Mouse (Mus musculus) neural tube, embryonic 10.5 days (tissue): ENCODE results near the gene Arsk.

Experiments
- DNase-seq: peaks from one replicate; pipeline ENCODE4 v3.0.0-alpha.2; 2017; ENCODE audit warnings: low spot score; ENCODE audit errors: extremely low spot score

Arsk gene

DNA sequence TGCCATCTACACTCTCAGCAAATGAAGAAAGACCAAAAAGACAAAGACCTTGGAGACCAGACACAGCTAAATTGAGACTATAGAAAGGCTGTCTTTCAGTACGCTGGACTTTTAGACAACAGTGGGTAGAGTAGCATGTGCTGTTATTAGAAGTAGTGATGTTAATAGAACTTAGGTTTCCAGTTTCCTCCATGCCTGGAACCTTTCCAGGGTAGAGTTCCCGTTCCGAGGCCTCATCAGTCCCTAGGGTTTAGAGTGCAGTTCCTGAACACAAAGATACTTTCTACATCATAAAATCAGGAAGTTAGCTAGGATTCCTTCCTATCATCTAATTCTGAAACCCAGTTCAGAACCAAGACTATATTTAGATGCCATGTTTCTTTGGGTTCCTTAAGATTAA lies 73.9 kb downstream of the Arsk start:
- no peak for DNase-seq

DNA sequence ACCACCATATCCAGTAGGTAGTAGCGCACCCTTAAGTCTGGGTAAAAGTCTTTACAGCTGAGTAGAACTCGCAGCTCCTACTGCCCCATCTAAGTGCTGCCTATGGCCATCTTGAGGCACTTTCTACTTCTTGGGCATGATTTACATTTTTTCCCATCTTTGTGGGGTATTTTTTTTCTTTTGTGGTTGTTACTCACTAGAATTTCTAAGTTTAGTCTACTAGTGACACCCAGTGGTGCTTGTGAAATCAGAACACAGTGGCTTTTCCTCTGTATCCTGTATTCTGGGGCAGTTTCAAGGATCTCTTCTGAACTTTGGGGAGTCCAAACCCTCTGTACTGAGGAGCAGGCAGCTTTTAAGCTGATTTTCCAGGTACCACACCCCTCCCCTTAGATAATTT lies 76.7 kb downstream of the Arsk start:
- DNase-seq = no peak

DNA sequence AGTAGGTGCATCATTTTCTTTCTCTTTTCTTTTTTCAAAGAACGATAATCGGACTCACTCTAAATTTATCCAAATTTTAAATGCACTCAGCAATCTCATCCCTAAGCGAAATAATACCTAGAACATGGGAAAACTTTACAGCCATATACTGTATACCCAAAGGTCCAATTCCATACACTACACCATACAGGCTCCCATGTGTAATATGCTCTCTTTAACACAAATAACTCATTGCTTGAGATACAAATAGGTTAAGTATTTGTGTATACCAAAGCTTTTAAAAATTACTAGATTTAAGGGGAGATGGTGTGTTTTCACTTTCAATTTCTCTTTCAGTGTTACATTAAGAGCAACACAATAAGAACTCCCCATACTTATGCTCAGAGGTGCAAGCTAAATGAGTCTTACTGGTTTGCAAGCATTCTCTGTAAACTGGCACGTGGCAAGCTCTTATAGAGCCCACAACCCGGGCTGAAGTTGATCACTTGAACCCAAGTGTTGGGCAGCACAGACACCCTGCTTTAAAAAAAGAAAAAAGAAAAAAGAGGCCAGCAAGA lies 79.5 kb downstream of the Arsk start:
- DNase-seq = no peak

DNA sequence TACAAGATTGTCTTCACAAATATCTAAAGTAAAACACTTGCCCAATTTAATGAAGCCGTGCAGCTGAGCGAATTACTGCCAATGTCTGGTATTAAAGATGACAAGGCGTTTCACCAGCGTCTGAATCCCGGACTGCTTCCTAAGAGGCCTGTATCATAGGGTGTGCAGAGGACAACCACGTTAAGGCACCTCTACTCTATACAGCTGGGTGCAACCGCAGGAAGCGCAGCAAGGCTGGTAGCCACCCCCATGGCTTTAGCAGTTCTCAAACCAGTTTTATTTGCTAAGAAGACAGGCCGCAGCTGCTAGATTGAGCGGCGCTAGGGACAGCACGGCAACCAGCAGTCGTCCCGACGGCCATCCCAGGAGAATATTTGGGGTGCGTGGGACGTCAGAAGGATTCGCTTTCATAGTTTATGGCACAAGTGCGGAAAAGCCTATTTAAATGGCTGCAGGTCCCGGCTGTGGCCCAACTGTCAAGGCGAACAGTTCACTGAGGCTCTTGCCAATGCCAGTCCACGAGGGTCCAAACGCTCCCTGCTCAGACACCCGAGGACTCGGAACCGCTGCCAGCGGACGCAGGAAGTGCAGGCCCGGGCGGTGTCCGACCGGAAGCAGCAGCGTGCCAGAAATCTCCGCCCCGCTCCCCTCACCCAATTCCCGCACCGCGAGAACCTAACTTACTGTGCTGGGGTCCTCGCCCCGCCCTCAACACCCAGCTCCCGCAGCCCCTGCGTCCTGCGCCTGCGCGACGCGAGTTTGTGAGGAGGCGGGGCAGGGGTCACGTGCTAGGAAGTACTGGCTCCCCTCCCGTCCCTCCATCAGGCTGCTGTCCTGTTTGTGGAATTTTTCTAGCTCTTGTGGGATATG lies 80.3 kb downstream of the Arsk start, which contains the start of gene Rfesd:
Rfesd (minus strand) TSS at position 746 of the 870 bp plus-strand sequence.
- peak; percentile 96 for DNase-seq

DNA sequence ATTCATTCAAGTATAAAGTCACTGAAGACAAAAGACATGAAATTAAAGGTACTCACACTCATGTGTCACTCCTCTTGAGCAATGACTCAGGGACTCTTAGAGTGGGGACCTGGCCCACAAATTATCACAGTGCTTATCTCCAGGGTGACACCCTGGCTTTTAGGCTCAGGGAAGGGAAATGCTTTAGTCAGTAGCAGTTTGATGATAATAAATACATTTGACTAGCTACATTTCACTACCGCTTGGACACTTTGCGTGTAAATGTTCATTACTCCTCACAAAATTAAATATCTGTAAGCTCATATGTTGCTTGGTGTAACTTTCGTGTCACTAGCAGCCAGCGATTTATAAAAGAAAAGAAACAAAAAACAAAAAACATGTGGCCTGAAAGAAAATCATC lies 81.0 kb downstream of the Arsk start:
- no peak for DNase-seq

DNA sequence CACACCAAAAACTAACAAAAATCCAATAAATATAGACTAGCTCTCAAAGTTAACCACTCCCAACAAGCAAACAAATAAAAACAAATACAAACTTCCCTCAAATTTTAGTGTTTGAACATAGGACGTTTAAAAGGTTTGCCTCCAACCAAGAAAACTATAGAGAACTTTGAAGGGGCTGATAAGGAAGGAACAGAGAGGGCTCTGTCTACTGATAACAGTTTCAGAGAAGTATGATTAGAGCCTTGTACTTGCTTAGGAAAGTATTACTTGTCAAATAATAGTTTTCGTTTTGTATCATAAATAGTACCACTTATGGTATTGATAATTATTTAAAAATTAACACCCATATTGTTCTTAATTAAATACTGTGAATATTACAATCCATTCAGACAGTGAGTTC lies 83.9 kb downstream of the Arsk start:
- DNase-seq = no peak
